Mouse (Mus musculus) gastrocnemius, adult 8-10 months (tissue): ENCODE results near the gene Glra3. TPM values are rescaled to one million over a fixed set of nuclear protein-coding genes. Genes with fewer than 3 reads are reported as not detected.

Source experiments
- DNase-seq, 2 experiments: peaks; one replicate each; pipeline ENCODE4 v3.0.0; 2022; ENCODE audit warnings: low spot score in 2 of 2
- total RNA-seq, 4 experiments: library from RNA; stranded (reverse); gene quantifications; 2 replicates each; pipeline ENCODE4 v1.2.4; 2022

Glra3 gene
- not detected for total RNA-seq

GRCm38 (mm10) chr8:55939870-55940525 is at the start of gene Glra3:
Gene Glra3 (plus strand): TSS chr8:55940460.
- DNase-seq, result no peak

- no peak for DNase-seq
Measured at GRCm38 (mm10) chr8:55906848-55907247, 33.4 kb upstream of the Glra3 start, which contains the start of gene Adam29. Gene Adam29 (minus strand): TSS chr8:55906948.

GRCm38 (mm10) chr8:55940526-55940880 is 243 bp downstream of the Glra3 start:
- DNase-seq, result no peak

- DNase-seq, result no peak
Measured at GRCm38 (mm10) chr8:55964759-55965320, 24.6 kb downstream of the Glra3 start.

- DNase-seq, result no peak
Measured at GRCm38 (mm10) chr8:55997859-55998258, 57.6 kb downstream of the Glra3 start.

- no peak for DNase-seq
Measured at GRCm38 (mm10) chr8:56054324-56054723, 114.1 kb downstream of the Glra3 start.

GRCm38 (mm10) chr8:56063081-56063480 is 122.8 kb downstream of the Glra3 start:
- DNase-seq, result no peak

- no peak for DNase-seq
Measured at GRCm38 (mm10) chr8:56070486-56071254, 130.4 kb downstream of the Glra3 start.

GRCm38 (mm10) chr8:56083654-56084053 is 143.4 kb downstream of the Glra3 start:
- DNase-seq, result no peak

GRCm38 (mm10) chr8:56094385-56094784 is 154.1 kb downstream of the Glra3 start:
- DNase-seq, result no peak

- no peak for DNase-seq
Measured at GRCm38 (mm10) chr8:56110296-56110695, 170.0 kb downstream of the Glra3 start.

- DNase-seq, result no peak
Measured at GRCm38 (mm10) chr8:56129357-56129756, 189.1 kb downstream of the Glra3 start.

GRCm38 (mm10) chr8:56150697-56151096 is 210.4 kb downstream of the Glra3 start:
- DNase-seq, result no peak

GRCm38 (mm10) chr8:56151574-56151973 is 211.3 kb downstream of the Glra3 start:
- DNase-seq, result no peak

GRCm38 (mm10) chr8:56158966-56159365 is 218.7 kb downstream of the Glra3 start:
- no peak for DNase-seq

Other genes with a start within 250 kb of the Glra3 start
- not detected for gene Adam29, start 33.5 kb upstream of the Glra3 start, total RNA-seq